Mouse (Mus musculus) limb, embryonic 15.5 days (tissue): Measurements from ENCODE around the gene Vmn1r38. TPM values are rescaled to one million over a fixed set of nuclear protein-coding genes. Genes with fewer than 3 reads are reported as not detected.
"Not testable (repeated sequence)": the region's sequence is repeated elsewhere in the genome, so short reads cannot be mapped to it uniquely, and the experiment has no call there.

Experiments used
- ATAC-seq: fragments of 200-750 bp; cut with Nextera tagmentation; 2 replicates; pipeline ENCODE4 v1.8.0; 2017; ENCODE audit warnings: low read depth, moderate TSS enrichment; ENCODE audit not compliant: insufficient number of reproducible peaks, low FRiP score, low TSS enrichment
- H3K27ac ChIP-seq: fragments of 300-500 bp; sonication (generic); 2 replicates; pipeline ENCODE4 v1.5.1; 2015; ENCODE audit warnings: moderate library complexity, mild to moderate bottlenecking, inconsistent platforms
- H3K27me3 ChIP-seq: fragments of 300-500 bp; sonication (generic); 2 replicates; pipeline ENCODE4 v1.6.1; 2015; ENCODE audit warnings: inconsistent platforms
- H3K36me3 ChIP-seq: fragments of 300-500 bp; sonication (generic); 2 replicates; pipeline ENCODE4 v1.6.1; 2015; ENCODE audit warnings: inconsistent platforms
- H3K4me1 ChIP-seq: fragments of 300-500 bp; sonication (generic); 2 replicates; pipeline ENCODE4 v1.6.1; 2015; ENCODE audit warnings: inconsistent platforms
- H3K4me2 ChIP-seq: fragments of 300-500 bp; sonication (generic); 2 replicates; pipeline ENCODE4 v1.6.1; 2015; ENCODE audit warnings: mild to moderate bottlenecking, inconsistent platforms
- H3K4me3 ChIP-seq: fragments of 300-500 bp; sonication (generic); 2 replicates; pipeline ENCODE4 v1.5.1; 2015; ENCODE audit warnings: mild to moderate bottlenecking, inconsistent platforms
- H3K9ac ChIP-seq: fragments of 300-500 bp; sonication (generic); 2 replicates; pipeline ENCODE4 v1.6.1; 2015; ENCODE audit warnings: inconsistent platforms
- H3K9me3 ChIP-seq: fragments of 300-500 bp; sonication (generic); 2 replicates; pipeline ENCODE4 v1.6.1; 2016; ENCODE audit warnings: inconsistent platforms
- WGBS: fragments of 180-500 bp; shearing (Covaris S2); methylation state at CpG from one replicate; pipeline ENCODE4 v1.1.7; 2015; 5-methylcytosine and 5-hydroxymethylcytosine counted together
- polyA plus RNA-seq: library from polyadenylated mRNA; unstranded; fragments of >200 nt; fragmentation: Nextera tagmentation; extraction: Ambion mirVana; gene quantifications from 2 replicates; pipeline ENCODE4 v1.2.1, GENCODE M21; 2015

Gene Vmn1r38
- polyA plus RNA-seq = not detected in 2 replicates

GRCm38 (mm10) chr6:66782527-66782926 is at the start of gene Vmn1r38:
TSS of gene Vmn1r38 (minus strand) at chr6:66782627.
- not testable (repeated sequence) for H3K27me3 ChIP-seq, H3K27ac ChIP-seq, H3K9me3 ChIP-seq, H3K4me2 ChIP-seq, H3K4me1 ChIP-seq, ATAC-seq, H3K4me3 ChIP-seq, H3K9ac ChIP-seq, H3K36me3 ChIP-seq

GRCm38 (mm10) chr6:66810509-66810908 is 28.1 kb upstream of the Vmn1r38 start, which contains the start of gene Vmn1r39:
TSS of gene Vmn1r39 (minus strand) at chr6:66810609.
- Histone ChIP-seq H3K4me1 (no peaks in the 10 kb centered on the region), H3K9ac (no peak within 1 kb of the TSS), H3K36me3 (no peaks in the 10 kb centered on the region), H3K27ac (no peak within 1 kb of the TSS), H3K4me3 (no peak within 1 kb of the TSS), H3K9me3 (no peaks in the 10 kb centered on the region), H3K27me3 (no peaks in the 10 kb centered on the region), H3K4me2 (no peak within 1 kb of the TSS)
- WGBS = 86% methylated on average over 2 of the region's 2 CpGs
- no peak for ATAC-seq

GRCm38 (mm10) chr6:66806311-66806710 is 23.9 kb upstream of the Vmn1r38 start:
- Histone ChIP-seq H3K9ac (no peak overlapping the region), H3K4me3 (no peak overlapping the region), H3K9me3 (no peaks in the 10 kb centered on the region), H3K4me1 (no peaks in the 10 kb centered on the region), H3K27me3 (no peaks in the 10 kb centered on the region), H3K4me2 (no peak overlapping the region), H3K36me3 (no peaks in the 10 kb centered on the region), H3K27ac (no peak overlapping the region)
- ATAC-seq = no peak
- 65% methylated on average over 1 of the region's 1 CpGs for WGBS

GRCm38 (mm10) chr6:66805713-66806112 is 23.3 kb upstream of the Vmn1r38 start:
- Histone ChIP-seq H3K9ac (no peak overlapping the region), H3K9me3 (no peaks in the 10 kb centered on the region), H3K27me3 (no peaks in the 10 kb centered on the region), H3K27ac (no peak overlapping the region), H3K4me1 (no peaks in the 10 kb centered on the region), H3K4me3 (no peak overlapping the region), H3K36me3 (no peaks in the 10 kb centered on the region), H3K4me2 (no peak overlapping the region)
- no peak for ATAC-seq
- WGBS = 83% methylated on average over 3 of the region's 3 CpGs

- not testable (repeated sequence) for H3K4me1 ChIP-seq, H3K9ac ChIP-seq, ATAC-seq, H3K27me3 ChIP-seq, H3K4me2 ChIP-seq, H3K27ac ChIP-seq, H3K4me3 ChIP-seq, H3K36me3 ChIP-seq, H3K9me3 ChIP-seq
Measured at GRCm38 (mm10) chr6:66729082-66729481, 53.3 kb downstream of the Vmn1r38 start, which contains the start of gene Vmn1r37. TSS of gene Vmn1r37 (plus strand) at chr6:66729382.

Other genes starting within 250 kb of the Vmn1r38 start
- 65.7 and 68.7 TPM in 2 replicates for gene Mad2l1, start 247.2 kb downstream of the Vmn1r38 start, polyA plus RNA-seq
- gene Vmn1r32, start 222.5 kb downstream of the Vmn1r38 start, polyA plus RNA-seq = not detected in 2 replicates
- gene Vmn1r33, start 164.3 kb downstream of the Vmn1r38 start, polyA plus RNA-seq = not detected in 2 replicates
- gene Vmn1r34, start 138.7 kb downstream of the Vmn1r38 start, polyA plus RNA-seq = not detected in 2 replicates
- not detected in 2 replicates for gene Vmn1r35, start 96.7 kb downstream of the Vmn1r38 start, polyA plus RNA-seq
- not detected in 2 replicates for gene Vmn1r36, start 63.5 kb downstream of the Vmn1r38 start, polyA plus RNA-seq
- gene Vmn1r37, start 53.2 kb downstream of the Vmn1r38 start, polyA plus RNA-seq = not detected in 2 replicates
- not detected in 2 replicates for gene Vmn1r39, start 28.0 kb upstream of the Vmn1r38 start, polyA plus RNA-seq
- gene Gng12, start 113.8 kb upstream of the Vmn1r38 start, polyA plus RNA-seq = 109 and 118 TPM in 2 replicates